Comparison of ENCODE assay signal across 9 mouse cellular contexts in genomic region chr5:33393803-33394202, GRCm38 (mm10). TPM values are rescaled to one million over a fixed set of nuclear protein-coding genes. Genes with fewer than 3 reads are reported as not detected.
DNase-seq lines count a peak whose midpoint lies in the region; ATAC-seq and TF ChIP-seq lines count a peak whose summit lies in the region.
"Had no signal": no experiment of that assay in that cellular context is flagged by ENCODE, and none has a peak within 500 bp of the region (broad histone marks: within the 10 kb centered on the region; RNA-seq: fewer than 3 reads in every experiment).

No protein-coding gene starts in this region.

- no peak for TF ChIP-seq EP300 in heart, postnatal 0 days (IDR thresholded peaks at IDR 0.05; ENCODE audit: low read depth)

- peak; percentile 96 for TF ChIP-seq CTCF in bone marrow macrophage, adult 2 months (IDR thresholded peaks at IDR 0.05; ENCODE audit: low read depth, low read length)
- peak; percentile 98 for TF ChIP-seq CTCF in heart, postnatal 0 days (IDR thresholded peaks at IDR 0.05; ENCODE audit: low read depth)

- no peaks in the 10 kb centered on the region for H3K4me1 ChIP-seq in bone marrow macrophage, adult 2 months (ENCODE audit: control insufficient read depth, insufficient read depth, low read length)
- H3K4me1 ChIP-seq in heart, postnatal 0 days (ENCODE audit: control insufficient read depth, insufficient read depth), result no peaks in the 10 kb centered on the region
- H3K4me1 ChIP-seq in liver, embryonic 16.5 days (ENCODE audit: control insufficient read depth, low read depth, low read length), result no peaks in the 10 kb centered on the region
- H3K4me1 ChIP-seq in neural tube, embryonic 15.5 days, result peaks cover 31% of the 10 kb centered on the region
- H3K4me1 ChIP-seq: heart, embryonic 13.5 days had no signal

- H3K4me2 ChIP-seq in heart, postnatal 0 days (ENCODE audit: low read depth, low read length), result no peak overlapping the region
- H3K4me2 ChIP-seq in liver, embryonic 16.5 days (ENCODE audit: low read depth, low read length), result no peak overlapping the region
- H3K4me2 ChIP-seq in neural tube, embryonic 15.5 days, result no peak overlapping the region
- H3K4me2 ChIP-seq: heart, embryonic 13.5 days had no signal

- H3K9ac ChIP-seq in heart, postnatal 0 days (replicated peaks; ENCODE audit: low read depth, low read length), result no peak overlapping the region
- no peak overlapping the region for H3K9ac ChIP-seq in liver, embryonic 16.5 days (ENCODE audit: low read depth, low read length)
- no peak overlapping the region for H3K9ac ChIP-seq in neural tube, embryonic 15.5 days (replicated peaks)
- H3K9ac ChIP-seq: heart, embryonic 13.5 days had no signal

- H3K36me3 ChIP-seq in heart, postnatal 0 days (replicated peaks; ENCODE audit: control insufficient read depth, insufficient read depth, low read length), result peaks cover 21% of the 10 kb centered on the region; the same call in 1 of the 2 replicates
- peaks cover 6% of the 10 kb centered on the region; the same call in 1 of the 2 replicates for H3K36me3 ChIP-seq in liver, embryonic 16.5 days (ENCODE audit: control insufficient read depth, insufficient read depth)
- H3K36me3 ChIP-seq in neural tube, embryonic 15.5 days, result peaks cover 36% of the 10 kb centered on the region

- DNase-seq in CD8-positive naive resting alpha-beta T cell, adult 2 months (ENCODE audit: low read depth in 2 of 2, low spot score in 2 of 2), result peak; percentile 59 to 69
- DNase-seq in heart, postnatal 0 days (ENCODE audit: low spot score), result peak; percentile 71
- DNase-seq in kidney, postnatal 4 days, result peak; percentile 87 to 89
- DNase-seq in thymus, adult 18-20 months, result peak; percentile 53 to 55

- no peak overlapping the region for H3K4me3 ChIP-seq in bone marrow macrophage, adult 2 months (ENCODE audit: insufficient read depth, low read length)
- H3K4me3 ChIP-seq in heart, postnatal 0 days (ENCODE audit: low read depth, low read length), result no peak overlapping the region
- no peak overlapping the region for H3K4me3 ChIP-seq in liver, embryonic 16.5 days (ENCODE audit: low read depth, low read length)
- H3K4me3 ChIP-seq in neural tube, embryonic 15.5 days (replicated peaks), result no peak overlapping the region
- H3K4me3 ChIP-seq: heart, embryonic 13.5 days had no signal

- no peaks in the 10 kb centered on the region for H3K9me3 ChIP-seq in heart, postnatal 0 days (replicated peaks; ENCODE audit: control insufficient read depth, low read length)
- H3K9me3 ChIP-seq in liver, embryonic 16.5 days (replicated peaks; ENCODE audit: control insufficient read depth, low read length), result no peaks in the 10 kb centered on the region
- H3K9me3 ChIP-seq in neural tube, embryonic 15.5 days (replicated peaks), result no peaks in the 10 kb centered on the region
- H3K9me3 ChIP-seq: heart, embryonic 13.5 days had no signal

- 16% methylated on average over 7 of the region's 7 CpGs for WGBS in heart, postnatal 0 days
- 19% methylated on average over 7 of the region's 7 CpGs for WGBS in liver, embryonic 16.5 days (ENCODE audit: insufficient replicate concordance)
- WGBS in neural tube, embryonic 15.5 days, result 14% methylated on average over 7 of the region's 7 CpGs

- no peak for TF ChIP-seq POLR2A in bone marrow macrophage, adult 2 months (IDR thresholded peaks at IDR 0.05; ENCODE audit: borderline replicate concordance, low read depth, low read length)

- H3K27ac ChIP-seq in bone marrow macrophage, adult 2 months (ENCODE audit: insufficient read depth, low read depth, low read length), result no peak overlapping the region
- H3K27ac ChIP-seq in heart, postnatal 0 days (ENCODE audit: low read depth), result no peak overlapping the region
- no peak overlapping the region for H3K27ac ChIP-seq in liver, embryonic 16.5 days (ENCODE audit: low read length)
- H3K27ac ChIP-seq in neural tube, embryonic 15.5 days (replicated peaks), result no peak overlapping the region
- H3K27ac ChIP-seq: heart, embryonic 13.5 days had no signal

- ATAC-seq in erythroid progenitor cell, adult 5-6 weeks (replicated peaks; ENCODE audit: low FRiP score, poor library complexity, severe bottlenecking), result peak; percentile 79
- ATAC-seq in heart, postnatal 0 days (ENCODE audit: insufficient read depth, low read depth), result peak; percentile 69; the same call in 1 of the 2 replicates
- ATAC-seq in liver, embryonic 16.5 days (ENCODE audit: low read depth), result 0 out of 2 replicates have a peak, but pooled peaks have one; percentile 37
- peak; percentile 87 for ATAC-seq in neural tube, embryonic 15.5 days (ENCODE audit: low FRiP score)

- no peaks in the 10 kb centered on the region for H3K27me3 ChIP-seq in heart, postnatal 0 days (ENCODE audit: control insufficient read depth, insufficient read depth, low read length)
- no peaks in the 10 kb centered on the region for H3K27me3 ChIP-seq in liver, embryonic 16.5 days (ENCODE audit: control insufficient read depth, insufficient read depth, low read depth, low read length)
- peaks cover 14% of the 10 kb centered on the region for H3K27me3 ChIP-seq in neural tube, embryonic 15.5 days (replicated peaks)
- H3K27me3 ChIP-seq: heart, embryonic 13.5 days had no signal

RNA-seq across cellular contexts. Expression of gene Uvssa, which starts 15.5 kb away (rescaled TPM):
- 13.0 and 15.9 TPM in 2 replicates for polyA plus RNA-seq in bone marrow macrophage, adult 2 months (2012; ENCODE audit: insufficient read depth, insufficient read length, missing spikeins)
- total RNA-seq in erythroid progenitor cell, adult 5-6 weeks (2015; ENCODE audit: low replicate concordance), result 13.8 and 16.9 TPM in 2 replicates
- 24.5 and 28.1 TPM in 2 replicates for total RNA-seq in erythroid progenitor cell, adult 5-6 weeks (2017; ENCODE audit: low replicate concordance)
- total RNA-seq in heart, postnatal 0 days (2014; rRNA removed; ENCODE audit: low replicate concordance), result 2.2 and 5.5 TPM in 2 replicates
- 3.5 and 3.7 TPM in 2 replicates for polyA plus RNA-seq in heart, postnatal 0 days (2015; fragmentation: Nextera tagmentation; extraction: Ambion mirVana)
- 3.0 and 3.1 TPM in 2 replicates for polyA plus RNA-seq in liver, embryonic 16.5 days (2015; fragmentation: Nextera tagmentation; extraction: Ambion mirVana)
- polyA plus RNA-seq in neural tube, embryonic 15.5 days (2015; fragmentation: Nextera tagmentation; extraction: Ambion mirVana), result 7.6 and 7.8 TPM in 2 replicates

RNA-seq across cellular contexts. Expression of gene Nkx1-1, which starts 40.0 kb away (rescaled TPM):
- not detected in 2 replicates for polyA plus RNA-seq in bone marrow macrophage, adult 2 months (2012; ENCODE audit: insufficient read depth, insufficient read length, missing spikeins)
- total RNA-seq in erythroid progenitor cell, adult 5-6 weeks (2015; ENCODE audit: low replicate concordance), result not detected in 2 replicates
- total RNA-seq in erythroid progenitor cell, adult 5-6 weeks (2017; ENCODE audit: low replicate concordance), result not detected in 2 replicates
- total RNA-seq in heart, postnatal 0 days (2014; rRNA removed; ENCODE audit: low replicate concordance), result not detected in 2 replicates
- polyA plus RNA-seq in heart, postnatal 0 days (2015; fragmentation: Nextera tagmentation; extraction: Ambion mirVana), result not detected in 2 replicates
- not detected in 2 replicates for polyA plus RNA-seq in liver, embryonic 16.5 days (2015; fragmentation: Nextera tagmentation; extraction: Ambion mirVana)
- polyA plus RNA-seq in neural tube, embryonic 15.5 days (2015; fragmentation: Nextera tagmentation; extraction: Ambion mirVana), result 0.40 and 0.79 TPM in 2 replicates
- polyA plus RNA-seq: heart, embryonic 13.5 days had no signal

RNA-seq across cellular contexts. Expression of gene Maea, which starts 58.5 kb away (rescaled TPM):
- polyA plus RNA-seq in bone marrow macrophage, adult 2 months (2012; ENCODE audit: insufficient read depth, insufficient read length, missing spikeins), result 65.9 and 72.7 TPM in 2 replicates
- 19.7 and 33.2 TPM in 2 replicates for total RNA-seq in erythroid progenitor cell, adult 5-6 weeks (2015; ENCODE audit: low replicate concordance)
- 69.8 and 71.5 TPM in 2 replicates for total RNA-seq in erythroid progenitor cell, adult 5-6 weeks (2017; ENCODE audit: low replicate concordance)
- 166 and 168 TPM in 2 replicates for total RNA-seq in heart, postnatal 0 days (2014; rRNA removed; ENCODE audit: low replicate concordance)
- 122 and 127 TPM in 2 replicates for polyA plus RNA-seq in heart, postnatal 0 days (2015; fragmentation: Nextera tagmentation; extraction: Ambion mirVana)
- 46.2 and 49.6 TPM in 2 replicates for polyA plus RNA-seq in liver, embryonic 16.5 days (2015; fragmentation: Nextera tagmentation; extraction: Ambion mirVana)
- 126 and 128 TPM in 2 replicates for polyA plus RNA-seq in neural tube, embryonic 15.5 days (2015; fragmentation: Nextera tagmentation; extraction: Ambion mirVana)

Comparison
In these comparisons a context has a peak if more than half of its experiments do, and no peak if none do; other contexts are left out.
1. ATAC-seq: peak in every context shown above with its lines; median percentile 87 in neural tube, embryonic 15.5 days; 79 in erythroid progenitor cell, adult 5-6 weeks; 69 in heart, postnatal 0 days; 37 in liver, embryonic 16.5 days.